Mouse (Mus musculus): ENCODE measurements at regions not wholly inside any gene's neighbourhood (a gene's known extent, or its start where the extent isn't known, plus 50 kb on each side); places are given as distances from the start of the nearest gene placed in this dataset.

DNA sequence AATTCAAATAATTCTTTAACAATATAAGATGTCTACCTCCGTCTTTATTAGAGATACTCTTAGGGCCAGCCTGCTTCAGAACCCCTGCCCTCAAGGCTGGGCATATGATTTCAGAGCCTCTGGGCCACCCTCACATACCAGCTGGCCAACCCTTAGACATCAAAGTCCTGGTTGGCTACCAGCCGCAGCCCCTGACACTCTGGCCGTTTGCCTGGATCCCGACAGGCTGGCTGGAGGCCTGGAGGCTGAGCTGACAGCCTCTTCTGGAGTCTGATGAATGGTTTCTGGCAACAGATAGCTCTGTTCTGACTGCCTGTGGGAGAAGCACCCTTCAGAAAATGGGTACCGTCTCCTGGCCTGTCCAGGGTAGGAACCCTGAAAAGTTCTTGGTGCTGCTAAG is 170.9 kb downstream of the Wnt5a start:
- TF ChIP-seq CTCF (IDR thresholded peaks at IDR 0.05; ENCODE audit: low read depth) (no peak), EP300 (optimal IDR thresholded peaks at IDR 0.05) (no peak)
